Mouse (Mus musculus): Measurements from ENCODE around the gene Vmn2r113. TPM values are rescaled to one million over a fixed set of nuclear protein-coding genes. Genes with fewer than 3 reads are reported as not detected.
"Not testable (repeated sequence)": the region's sequence is repeated elsewhere in the genome, so short reads cannot be mapped to it uniquely, and the experiment has no call there.

Vmn2r113 gene
- total RNA-seq (2021), result not detected
- long read RNA-seq, experiment 1, result 0 reads
- long read RNA-seq, experiment 2, result 0 reads

DNA sequence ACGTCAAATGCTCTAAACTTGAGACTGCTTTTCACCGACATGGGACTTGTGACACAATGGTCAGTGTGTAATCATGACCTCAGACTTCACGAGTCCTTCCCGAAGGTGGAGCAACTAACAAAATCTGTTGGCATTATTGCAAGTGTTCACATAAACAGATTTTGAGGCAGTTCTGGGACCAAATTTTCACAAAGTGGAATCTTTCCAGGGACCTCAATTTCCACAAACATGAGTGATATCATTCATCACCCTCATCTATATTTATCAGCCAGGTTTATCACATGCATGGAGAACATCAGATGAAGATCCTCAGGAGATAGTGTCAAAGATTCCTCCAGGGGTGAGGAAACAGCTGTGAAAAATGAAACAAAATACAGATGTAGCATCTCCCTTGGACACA lies at the start of gene Vmn2r113:
Gene Vmn2r113 (plus strand): TSS at position 301 of the 400 bp plus-strand sequence.
- DNase-seq (ENCODE audit: low spot score in 2 of 2), result not testable (repeated sequence)

Other genes with a start within 250 kb of the Vmn2r113 start
- gene Zfp945, start 75.8 kb upstream of the Vmn2r113 start, total RNA-seq (2021), result 10 to 100 TPM; 13.2 to 14.1 TPM
- gene Vmn2r-ps130, start 118.2 kb downstream of the Vmn2r113 start, total RNA-seq (2021), result not detected

Data from left cerebral cortex, adult 18-20 months (tissue).